Mouse (Mus musculus) inflammation-experienced regulatory T-cells, adult 6 months (primary cell): ENCODE results near the gene Defb28. TPM values are rescaled to one million over a fixed set of nuclear protein-coding genes. Genes with fewer than 3 reads are reported as not detected.

ENCODE experiments used
- ATAC-seq: one replicate; pipeline ENCODE4 v1.8.0; 2017
- polyA plus RNA-seq, 3 experiments: library from polyadenylated mRNA; unstranded; fragments of 100-300 nt; shearing (Covaris generic); gene quantifications; one replicate each; pipeline ENCODE4 v1.2.1; 2017

Defb28 gene
- polyA plus RNA-seq: not detected

GRCm38 (mm10) chr2:152517981-152518380 lies at the start of gene Defb28:
Gene Defb28 (plus strand): TSS chr2:152518255.
- ATAC-seq: no peak

GRCm38 (mm10) chr2:152470973-152471372 lies 47.1 kb upstream of the Defb28 start:
- no peak for ATAC-seq

- ATAC-seq: no peak
These were observed 45.6 kb upstream of the Defb28 start for GRCm38 (mm10) chr2:152472434-152472833.

- no peak for ATAC-seq
These were observed 41.3 kb upstream of the Defb28 start, which contains the start of gene Defb20 for GRCm38 (mm10) chr2:152476763-152477162. Gene Defb20 (plus strand): TSS chr2:152477063.

- peak; percentile 32 for ATAC-seq
These were observed 37.2 kb upstream of the Defb28 start for GRCm38 (mm10) chr2:152480881-152481280.

GRCm38 (mm10) chr2:152481726-152482125 lies 36.3 kb upstream of the Defb28 start:
- ATAC-seq: no peak

GRCm38 (mm10) chr2:152487024-152487423 lies 31.0 kb upstream of the Defb28 start:
- no peak for ATAC-seq

GRCm38 (mm10) chr2:152490038-152490437 lies 28.0 kb upstream of the Defb28 start, which contains the start of gene Defb22:
Gene Defb22 (minus strand): TSS chr2:152490138.
- no peak for ATAC-seq

- no peak for ATAC-seq
These were observed 24.9 kb upstream of the Defb28 start for GRCm38 (mm10) chr2:152493151-152493550.

GRCm38 (mm10) chr2:152498020-152498419 lies 20.0 kb upstream of the Defb28 start:
- no peak for ATAC-seq

- ATAC-seq: no peak
These were observed 17.7 kb upstream of the Defb28 start for GRCm38 (mm10) chr2:152500204-152500862.

- no peak for ATAC-seq
These were observed 17.2 kb upstream of the Defb28 start for GRCm38 (mm10) chr2:152500863-152501229.

- ATAC-seq: no peak
These were observed 14.1 kb upstream of the Defb28 start for GRCm38 (mm10) chr2:152503950-152504349.

GRCm38 (mm10) chr2:152511592-152511991 lies 6.5 kb upstream of the Defb28 start, which contains the start of gene Defb26:
Gene Defb26 (minus strand): TSS chr2:152511692.
- ATAC-seq: no peak

GRCm38 (mm10) chr2:152516084-152516483 lies 2.0 kb upstream of the Defb28 start:
- no peak for ATAC-seq

- no peak for ATAC-seq
These were observed 22.1 kb downstream of the Defb28 start, which contains the start of gene Defb29 for GRCm38 (mm10) chr2:152539944-152540710. Gene Defb29 (minus strand): TSS chr2:152540098.

GRCm38 (mm10) chr2:152541979-152542378 lies 23.9 kb downstream of the Defb28 start:
- ATAC-seq: no peak

GRCm38 (mm10) chr2:152542897-152543296 lies 24.8 kb downstream of the Defb28 start:
- no peak for ATAC-seq

GRCm38 (mm10) chr2:152543478-152543877 lies 25.4 kb downstream of the Defb28 start:
- no peak for ATAC-seq

GRCm38 (mm10) chr2:152544691-152545090 lies 26.6 kb downstream of the Defb28 start:
- ATAC-seq: no peak

- no peak for ATAC-seq
These were observed 30.1 kb downstream of the Defb28 start for GRCm38 (mm10) chr2:152548124-152548523.

GRCm38 (mm10) chr2:152553774-152554423 lies 35.8 kb downstream of the Defb28 start:
- no peak for ATAC-seq

- no peak for ATAC-seq
These were observed 38.6 kb downstream of the Defb28 start for GRCm38 (mm10) chr2:152556655-152557054.
